Mouse (Mus musculus) neural tube, embryonic 12.5 days (tissue): ENCODE results near the gene Jpt2. TPM values are rescaled to one million over a fixed set of nuclear protein-coding genes. Genes with fewer than 3 reads are reported as not detected.

Source experiments
- ATAC-seq: fragments of 200-750 bp; cut with Nextera tagmentation; 2 replicates; pipeline ENCODE4 v1.8.0; 2017; ENCODE audit warnings: low read depth, mild to moderate bottlenecking, moderate TSS enrichment, moderate library complexity; ENCODE audit not compliant: low FRiP score
- H3K27ac ChIP-seq: fragments of 300-500 bp; sonication (generic); 2 replicates; pipeline ENCODE4 v1.5.1; 2016
- H3K27me3 ChIP-seq: fragments of 300-500 bp; sonication (generic); replicated peaks from 2 replicates; pipeline ENCODE4 v1.6.1; 2016; ENCODE audit warnings: mild to moderate bottlenecking
- H3K36me3 ChIP-seq: fragments of 300-500 bp; sonication (generic); 2 replicates; pipeline ENCODE4 v1.6.1; 2016; ENCODE audit warnings: mild to moderate bottlenecking
- H3K4me1 ChIP-seq: fragments of 300-500 bp; sonication (generic); 2 replicates; pipeline ENCODE4 v1.6.1; 2016
- H3K4me2 ChIP-seq: fragments of 300-500 bp; sonication (generic); replicated peaks from 2 replicates; pipeline ENCODE4 v1.6.1; 2016; ENCODE audit warnings: mild to moderate bottlenecking
- H3K4me3 ChIP-seq: fragments of 300-500 bp; sonication (generic); 2 replicates; pipeline ENCODE4 v1.5.1; 2016
- H3K9ac ChIP-seq: fragments of 300-500 bp; sonication (generic); 2 replicates; pipeline ENCODE4 v1.6.1; 2016; ENCODE audit warnings: mild to moderate bottlenecking
- H3K9me3 ChIP-seq: fragments of 300-500 bp; sonication (generic); 2 replicates; pipeline ENCODE4 v1.6.1; 2016; ENCODE audit warnings: mild to moderate bottlenecking
- WGBS: fragments of 180-500 bp; shearing (Covaris S2); methylation state at CpG from one replicate; pipeline ENCODE4 v1.1.7; 2016; 5-methylcytosine and 5-hydroxymethylcytosine counted together
- polyA plus RNA-seq: library from polyadenylated mRNA; unstranded; fragments of >200 nt; fragmentation: Nextera tagmentation; extraction: Ambion mirVana; gene quantifications from 2 replicates; pipeline ENCODE4 v1.2.1, GENCODE M21; 2016

Gene Jpt2
- polyA plus RNA-seq, 1 experiment from 2014 or later, result 183 TPM

- no peaks in the 10 kb centered on the region for H3K27me3 ChIP-seq
- WGBS, result 67% methylated on average over 9 of the region's 9 CpGs
- H3K4me3 ChIP-seq, result no peak overlapping the region
- no peak overlapping the region for H3K27ac ChIP-seq
- H3K4me2 ChIP-seq, result no peak overlapping the region
- H3K9me3 ChIP-seq, result no peaks in the 10 kb centered on the region
- no peak for ATAC-seq
- no peak overlapping the region for H3K9ac ChIP-seq
- peaks cover 99% of the 10 kb centered on the region for H3K36me3 ChIP-seq
- H3K4me1 ChIP-seq, result peaks cover under 1% of the 10 kb centered on the region
Observed at GRCm38 (mm10) chr17:24902671-24903474, 57.6 kb downstream of the Jpt2 start.

GRCm38 (mm10) chr17:24902124-24902523, 58.4 kb downstream of the Jpt2 start:
- Histone ChIP-seq H3K4me1 (peaks cover 8% of the 10 kb centered on the region), H3K9me3 (no peaks in the 10 kb centered on the region), H3K27me3 (no peaks in the 10 kb centered on the region), H3K4me3 (no peak overlapping the region), H3K9ac (no peak overlapping the region), H3K27ac (no peak overlapping the region), H3K4me2 (no peak overlapping the region), H3K36me3 (peaks cover 100% of the 10 kb centered on the region)
- WGBS, result 93% methylated on average over 5 of the region's 5 CpGs
- ATAC-seq, result no peak

- WGBS, result 93% methylated on average over 6 of the region's 6 CpGs
- Histone ChIP-seq H3K4me1 (peaks cover 25% of the 10 kb centered on the region), H3K4me2 (no peak overlapping the region), H3K27ac (no peak overlapping the region), H3K27me3 (no peaks in the 10 kb centered on the region), H3K9me3 (no peaks in the 10 kb centered on the region), H3K9ac (no peak overlapping the region), H3K36me3 (peaks cover 83% of the 10 kb centered on the region), H3K4me3 (no peak overlapping the region)
- no peak for ATAC-seq
Observed at GRCm38 (mm10) chr17:24900014-24900413, 60.5 kb downstream of the Jpt2 start.

DNA sequence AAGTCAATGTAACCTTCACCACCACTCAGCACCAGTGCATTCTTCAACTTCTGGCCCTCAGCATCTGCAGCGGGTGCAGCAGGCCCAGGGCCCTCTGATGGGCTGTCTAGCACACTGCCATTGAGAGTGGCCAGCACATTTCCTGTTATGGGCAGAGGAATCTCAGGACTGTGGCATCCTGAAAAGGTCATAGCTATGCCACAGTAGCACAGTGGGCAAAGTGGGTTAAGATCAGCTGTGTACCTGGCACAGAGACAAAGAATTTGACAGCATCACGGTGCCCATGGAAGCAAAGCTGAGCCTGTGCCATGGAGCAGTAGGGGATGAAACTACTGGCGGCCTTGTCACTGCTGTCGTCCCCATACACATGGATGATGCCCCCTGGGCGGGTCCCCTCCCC, 61.3 kb downstream of the Jpt2 start:
- Histone ChIP-seq H3K27ac (no peak overlapping the region), H3K27me3 (no peaks in the 10 kb centered on the region), H3K9ac (no peak overlapping the region), H3K4me2 (no peak overlapping the region), H3K9me3 (no peaks in the 10 kb centered on the region), H3K36me3 (peaks cover 74% of the 10 kb centered on the region), H3K4me3 (no peak overlapping the region), H3K4me1 (peaks cover 29% of the 10 kb centered on the region)
- WGBS, result 84% methylated on average over 5 of the region's 5 CpGs
- no peak for ATAC-seq

GRCm38 (mm10) chr17:24898041-24898854, 62.2 kb downstream of the Jpt2 start:
- peaks cover 69% of the 10 kb centered on the region for H3K36me3 ChIP-seq
- H3K4me2 ChIP-seq, result peak overlapping the region; percentile 99
- 84% methylated on average over 4 of the region's 4 CpGs for WGBS
- H3K4me3 ChIP-seq, result no peak overlapping the region
- no peak overlapping the region for H3K27ac ChIP-seq
- no peaks in the 10 kb centered on the region for H3K27me3 ChIP-seq
- H3K4me1 ChIP-seq, result peaks cover 38% of the 10 kb centered on the region
- H3K9ac ChIP-seq, result 0 out of 2 replicates have a peak overlapping the region, but pooled peaks have one; percentile 87
- ATAC-seq, result no peak
- H3K9me3 ChIP-seq, result no peaks in the 10 kb centered on the region

DNA sequence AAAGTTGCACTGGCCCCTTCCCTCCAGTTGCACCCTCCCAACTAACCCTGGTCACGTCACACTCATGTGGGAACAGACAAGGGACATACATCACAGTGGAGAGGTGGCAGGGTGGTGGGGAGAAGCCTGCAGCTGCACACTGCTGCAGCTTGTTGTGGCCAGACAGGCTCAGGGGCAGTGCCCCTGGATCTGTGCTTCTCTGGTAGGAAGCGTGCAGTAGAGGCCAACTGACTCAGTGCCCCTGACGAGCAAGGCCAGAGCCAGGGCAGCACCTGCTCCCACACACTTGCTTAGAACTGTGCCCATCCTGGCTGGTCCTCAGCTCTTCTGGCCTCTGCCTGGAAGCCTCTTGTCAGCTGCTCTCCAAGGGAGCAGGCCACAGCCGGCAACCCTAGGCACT, 62.9 kb downstream of the Jpt2 start:
- no peak for ATAC-seq
- WGBS, result 75% methylated on average over 4 of the region's 4 CpGs
- Histone ChIP-seq H3K9ac (peak overlapping the region; percentile 87), H3K4me1 (peaks cover 38% of the 10 kb centered on the region), H3K4me3 (peak overlapping the region; percentile 94; the same call in 1 of the 2 replicates), H3K27me3 (no peaks in the 10 kb centered on the region), H3K27ac (no peak overlapping the region), H3K9me3 (no peaks in the 10 kb centered on the region), H3K4me2 (peak overlapping the region; percentile 99), H3K36me3 (peaks cover 69% of the 10 kb centered on the region)

- H3K9me3 ChIP-seq, result no peaks in the 10 kb centered on the region
- H3K9ac ChIP-seq, result peak overlapping the region; percentile 87
- peaks cover 69% of the 10 kb centered on the region for H3K36me3 ChIP-seq
- WGBS, result 35% methylated on average over 11 of the region's 11 CpGs
- peak overlapping the region; percentile 50; the same call in 1 of the 2 replicates for H3K27ac ChIP-seq
- H3K4me3 ChIP-seq, result peak overlapping the region; percentile 94
- H3K4me2 ChIP-seq, result peak overlapping the region; percentile 99
- no peaks in the 10 kb centered on the region for H3K27me3 ChIP-seq
- no peak for ATAC-seq
- peaks cover 38% of the 10 kb centered on the region for H3K4me1 ChIP-seq
Observed at GRCm38 (mm10) chr17:24896993-24897269, 63.6 kb downstream of the Jpt2 start.

- 1% methylated on average over 48 of the region's 50 CpGs for WGBS
- Histone ChIP-seq H3K27me3 (no peaks in the 10 kb centered on the region), H3K9ac (peak within 1 kb of the TSS; percentile 87), H3K4me3 (peak within 1 kb of the TSS; percentile 94), H3K4me1 (peaks cover 38% of the 10 kb centered on the region), H3K36me3 (peaks cover 69% of the 10 kb centered on the region), H3K27ac (peak within 1 kb of the TSS; percentile 59), H3K9me3 (no peaks in the 10 kb centered on the region), H3K4me2 (peak within 1 kb of the TSS; percentile 99)
- ATAC-seq, result peak; percentile 65
Observed at GRCm38 (mm10) chr17:24896241-24896992, 64.1 kb downstream of the Jpt2 start, which contains the start of gene Nme3. Nme3 (plus strand) TSS chr17:24896500.

GRCm38 (mm10) chr17:24895571-24896240, 64.8 kb downstream of the Jpt2 start:
- peak overlapping the region; percentile 99 for H3K4me2 ChIP-seq
- peak overlapping the region; percentile 59; the same call in 1 of the 2 replicates for H3K27ac ChIP-seq
- H3K9me3 ChIP-seq, result no peaks in the 10 kb centered on the region
- no peaks in the 10 kb centered on the region for H3K27me3 ChIP-seq
- peak overlapping the region; percentile 94 for H3K4me3 ChIP-seq
- H3K9ac ChIP-seq, result peak overlapping the region; percentile 87
- WGBS, result 11% methylated on average over 23 of the region's 23 CpGs
- ATAC-seq, result no peak
- peaks cover 38% of the 10 kb centered on the region for H3K4me1 ChIP-seq
- peaks cover 69% of the 10 kb centered on the region for H3K36me3 ChIP-seq

DNA sequence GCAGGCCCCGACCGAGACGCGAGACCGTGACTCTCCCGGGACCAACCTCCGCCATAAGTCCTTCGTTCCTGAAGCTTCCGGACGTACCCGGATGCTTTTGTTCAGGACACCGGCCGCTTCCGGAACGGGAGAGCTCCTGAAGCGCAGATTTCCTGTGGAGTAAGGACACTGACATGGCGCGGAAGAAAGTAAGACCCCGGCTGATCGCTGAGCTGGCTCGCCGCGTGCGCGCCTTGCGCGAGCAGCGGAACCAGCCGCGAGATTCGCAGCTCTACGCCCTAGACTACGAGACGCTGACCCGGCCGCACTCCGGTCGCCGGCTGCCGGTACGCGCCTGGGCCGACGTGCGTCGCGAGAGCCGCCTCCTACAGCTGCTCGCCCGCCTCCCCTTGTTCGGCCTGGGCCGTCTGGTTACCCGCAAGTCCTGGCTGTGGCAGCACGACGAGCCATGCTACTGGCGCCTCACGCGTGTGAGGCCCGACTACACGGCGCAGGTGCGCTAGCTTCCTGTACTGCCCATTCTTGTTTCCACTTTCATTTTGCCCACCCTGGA, 65.4 kb downstream of the Jpt2 start, which contains the start of the genes Eme2 and Mrps34:
Eme2 (minus strand) TSS at position 93 of the 553 bp plus-strand sequence.
Mrps34 (plus strand) TSS at position 122 of the 553 bp plus-strand sequence.
- H3K36me3 ChIP-seq, result peaks cover 69% of the 10 kb centered on the region
- under 1% methylated on average over 62 of the region's 62 CpGs for WGBS

More for the DNA sequence above, 65.4 kb downstream of the Jpt2 start, which contains the start of the genes Eme2 and Mrps34:
- peak; percentile 27 for ATAC-seq
- Histone ChIP-seq H3K9me3 (no peaks in the 10 kb centered on the region), H3K27me3 (no peaks in the 10 kb centered on the region), H3K27ac (peak within 1 kb of the TSS; percentile 59), H3K4me2 (peak within 1 kb of the TSS; percentile 99), H3K4me1 (peaks cover 38% of the 10 kb centered on the region), H3K9ac (peak within 1 kb of the TSS; percentile 87), H3K4me3 (peak within 1 kb of the TSS; percentile 94)
